Mouse (Mus musculus): Measurements from ENCODE around the gene Mak. TPM values are rescaled to one million over a fixed set of nuclear protein-coding genes. Genes with fewer than 3 reads are reported as not detected.

Mak gene
- total and polyA plus RNA-seq, 2 experiments, result under 0.01 TPM; not detected in 1

- H3K4me1 ChIP-seq (ENCODE audit: control insufficient read depth, insufficient read depth, low read length), result no peaks in the 10 kb centered on the region
- no peak for DNase-seq (ENCODE audit: extremely low read depth, low read depth, low spot score)
- H3K27ac ChIP-seq (replicated peaks; ENCODE audit: insufficient read depth, low read depth, low read length), result no peak overlapping the region
- H3K79me2 ChIP-seq (ENCODE audit: control insufficient read depth, insufficient read depth, low read length), result no peaks in the 10 kb centered on the region
- H3K9ac ChIP-seq (ENCODE audit: low read depth, low read length), result no peak overlapping the region
- H3K4me3 ChIP-seq (ENCODE audit: insufficient read depth, low read depth, low read length), result no peak overlapping the region
- peaks cover 6% of the 10 kb centered on the region for H3K27me3 ChIP-seq (ENCODE audit: control insufficient read depth, insufficient read depth, low read length)
- no peak for TF ChIP-seq POLR2A (IDR thresholded peaks at IDR 0.05; ENCODE audit: extremely low read depth, insufficient read depth, low read length)
- no peak for TF ChIP-seq CTCF (IDR thresholded peaks at IDR 0.05; ENCODE audit: low read depth, low read length)
- no peaks in the 10 kb centered on the region for H3K36me3 ChIP-seq (ENCODE audit: control insufficient read depth, insufficient read depth, low read length)
- WGBS, result 51% methylated on average over 5 of the region's 5 CpGs
Measured at GRCm38 (mm10) chr13:41079859-41080258, 353 bp upstream of the Mak start.

GRCm38 (mm10) chr13:41078690-41079420 is 651 bp downstream of the Mak start:
- Histone ChIP-seq H3K36me3 (ENCODE audit: control insufficient read depth, insufficient read depth, low read length) (no peaks in the 10 kb centered on the region), H3K79me2 (ENCODE audit: control insufficient read depth, insufficient read depth, low read length) (no peaks in the 10 kb centered on the region), H3K27ac (replicated peaks; ENCODE audit: insufficient read depth, low read depth, low read length) (no peak overlapping the region), H3K27me3 (ENCODE audit: control insufficient read depth, insufficient read depth, low read length) (peaks cover 6% of the 10 kb centered on the region), H3K4me1 (ENCODE audit: control insufficient read depth, insufficient read depth, low read length) (no peaks in the 10 kb centered on the region), H3K9ac (ENCODE audit: low read depth, low read length) (no peak overlapping the region), H3K4me3 (ENCODE audit: insufficient read depth, low read depth, low read length) (peak overlapping the region; percentile 44; the same call in 1 of the 2 replicates)
- no peak for DNase-seq (ENCODE audit: extremely low read depth, low read depth, low spot score)
- TF ChIP-seq POLR2A (IDR thresholded peaks at IDR 0.05; ENCODE audit: extremely low read depth, insufficient read depth, low read length) (no peak), CTCF (IDR thresholded peaks at IDR 0.05; ENCODE audit: low read depth, low read length) (no peak)
- 18% methylated on average over 24 of the region's 24 CpGs for WGBS

- Histone ChIP-seq H3K36me3 (ENCODE audit: control insufficient read depth, insufficient read depth, low read length) (no peaks in the 10 kb centered on the region), H3K4me3 (ENCODE audit: insufficient read depth, low read depth, low read length) (no peak overlapping the region), H3K27ac (replicated peaks; ENCODE audit: insufficient read depth, low read depth, low read length) (no peak overlapping the region), H3K4me1 (ENCODE audit: control insufficient read depth, insufficient read depth, low read length) (no peaks in the 10 kb centered on the region), H3K9ac (ENCODE audit: low read depth, low read length) (no peak overlapping the region), H3K27me3 (ENCODE audit: control insufficient read depth, insufficient read depth, low read length) (peaks cover 6% of the 10 kb centered on the region), H3K79me2 (ENCODE audit: control insufficient read depth, insufficient read depth, low read length) (no peaks in the 10 kb centered on the region)
- WGBS, result 75% methylated on average over 9 of the region's 9 CpGs
- TF ChIP-seq POLR2A (IDR thresholded peaks at IDR 0.05; ENCODE audit: extremely low read depth, insufficient read depth, low read length) (no peak), CTCF (IDR thresholded peaks at IDR 0.05; ENCODE audit: low read depth, low read length) (no peak)
- no peak for DNase-seq (ENCODE audit: extremely low read depth, low read depth, low spot score)
Measured at GRCm38 (mm10) chr13:41077921-41078320, 1.6 kb downstream of the Mak start.

- Histone ChIP-seq H3K79me2 (ENCODE audit: control insufficient read depth, insufficient read depth, low read length) (no peaks in the 10 kb centered on the region), H3K27me3 (ENCODE audit: control insufficient read depth, insufficient read depth, low read length) (peaks cover 3% of the 10 kb centered on the region), H3K36me3 (ENCODE audit: control insufficient read depth, insufficient read depth, low read length) (no peaks in the 10 kb centered on the region), H3K27ac (replicated peaks; ENCODE audit: insufficient read depth, low read depth, low read length) (no peak overlapping the region), H3K9ac (ENCODE audit: low read depth, low read length) (no peak overlapping the region), H3K4me1 (ENCODE audit: control insufficient read depth, insufficient read depth, low read length) (no peaks in the 10 kb centered on the region), H3K4me3 (ENCODE audit: insufficient read depth, low read depth, low read length) (no peak overlapping the region)
- peak; percentile 18 for DNase-seq (ENCODE audit: extremely low read depth, low read depth, low spot score)
- TF ChIP-seq POLR2A (IDR thresholded peaks at IDR 0.05; ENCODE audit: extremely low read depth, insufficient read depth, low read length) (no peak), CTCF (IDR thresholded peaks at IDR 0.05; ENCODE audit: low read depth, low read length) (no peak)
- 86% methylated on average over 5 of the region's 5 CpGs for WGBS
Measured at GRCm38 (mm10) chr13:41073819-41074218, 5.7 kb downstream of the Mak start.

GRCm38 (mm10) chr13:41071617-41072016 is 7.9 kb downstream of the Mak start:
- Histone ChIP-seq H3K4me3 (ENCODE audit: insufficient read depth, low read depth, low read length) (no peak overlapping the region), H3K79me2 (ENCODE audit: control insufficient read depth, insufficient read depth, low read length) (no peaks in the 10 kb centered on the region), H3K36me3 (ENCODE audit: control insufficient read depth, insufficient read depth, low read length) (no peaks in the 10 kb centered on the region), H3K27me3 (ENCODE audit: control insufficient read depth, insufficient read depth, low read length) (no peaks in the 10 kb centered on the region), H3K9ac (ENCODE audit: low read depth, low read length) (no peak overlapping the region), H3K27ac (replicated peaks; ENCODE audit: insufficient read depth, low read depth, low read length) (no peak overlapping the region), H3K4me1 (ENCODE audit: control insufficient read depth, insufficient read depth, low read length) (no peaks in the 10 kb centered on the region)
- TF ChIP-seq POLR2A (IDR thresholded peaks at IDR 0.05; ENCODE audit: extremely low read depth, insufficient read depth, low read length) (no peak), CTCF (IDR thresholded peaks at IDR 0.05; ENCODE audit: low read depth, low read length) (no peak)
- no peak for DNase-seq (ENCODE audit: extremely low read depth, low read depth, low spot score)
- whole genome bisulfite sequencing, result 92% methylated on average over 11 of the region's 11 CpGs

- no peaks in the 10 kb centered on the region for H3K36me3 ChIP-seq (ENCODE audit: control insufficient read depth, insufficient read depth, low read length)
- 98% methylated on average over 4 of the region's 4 CpGs for WGBS
- H3K79me2 ChIP-seq (ENCODE audit: control insufficient read depth, insufficient read depth, low read length), result no peaks in the 10 kb centered on the region
- no peak overlapping the region for H3K9ac ChIP-seq (ENCODE audit: low read depth, low read length)
- H3K27me3 ChIP-seq (ENCODE audit: control insufficient read depth, insufficient read depth, low read length), result no peaks in the 10 kb centered on the region
- H3K4me3 ChIP-seq (ENCODE audit: insufficient read depth, low read depth, low read length), result no peak overlapping the region
- no peak overlapping the region for H3K27ac ChIP-seq (replicated peaks; ENCODE audit: insufficient read depth, low read depth, low read length)
- H3K4me1 ChIP-seq (ENCODE audit: control insufficient read depth, insufficient read depth, low read length), result no peaks in the 10 kb centered on the region
- no peak for DNase-seq (ENCODE audit: extremely low read depth, low read depth, low spot score)
- TF ChIP-seq POLR2A (IDR thresholded peaks at IDR 0.05; ENCODE audit: extremely low read depth, insufficient read depth, low read length), result no peak
Measured at GRCm38 (mm10) chr13:41067618-41068017, 11.9 kb downstream of the Mak start.
